Mouse (Mus musculus) brain, embryonic 14.5 days (tissue): ENCODE data around the gene Rap1gap2.

ENCODE experiments used
- CTCF ChIP-seq: fragments of 200-500 bp; IDR thresholded peaks from 2 replicates; pipeline ENCODE4 v1.5.1; 2012; ENCODE audit warnings: inconsistent platforms, mild to moderate bottlenecking, moderate library complexity, borderline replicate concordance; ENCODE audit not compliant: insufficient read depth, insufficient read length; ENCODE audit errors: extremely low read depth
- POLR2A ChIP-seq: fragments of 200-500 bp; IDR thresholded peaks from 2 replicates; pipeline ENCODE4 v1.6.1; 2012; ENCODE audit warnings: mild to moderate bottlenecking, inconsistent platforms, borderline replicate concordance; ENCODE audit not compliant: poor library complexity, insufficient read depth, insufficient read length, severe bottlenecking; ENCODE audit errors: extremely low read depth

GRCm38 (mm10) chr11:74590239-74590596, 20.5 kb downstream of the Rap1gap2 start:
- TF ChIP-seq CTCF (no peak), POLR2A (no peak)
